Mouse (Mus musculus) lung, adult 2 months (tissue): ENCODE data around the gene Pde4d.

Source experiments
- CTCF ChIP-seq: fragments of 200-500 bp; IDR thresholded peaks from 2 replicates; pipeline ENCODE4 v1.5.1; 2011; ENCODE audit warnings: mild to moderate bottlenecking, low read length, control low read depth; ENCODE audit not compliant: insufficient read depth
- POLR2A ChIP-seq: fragments of 200-500 bp; IDR thresholded peaks from 2 replicates; pipeline ENCODE4 v1.6.1; 2011; ENCODE audit warnings: low read depth, mild to moderate bottlenecking, control low read depth, low read length, borderline replicate concordance; ENCODE audit errors: extremely low read depth

GRCm38 (mm10) chr13:109424906-109425305, 975.2 kb downstream of the Pde4d start:
- no peak for TF ChIP-seq POLR2A
- TF ChIP-seq CTCF, result no peak
